Mouse (Mus musculus): ENCODE data around the gene Ltbp1.

DNA sequence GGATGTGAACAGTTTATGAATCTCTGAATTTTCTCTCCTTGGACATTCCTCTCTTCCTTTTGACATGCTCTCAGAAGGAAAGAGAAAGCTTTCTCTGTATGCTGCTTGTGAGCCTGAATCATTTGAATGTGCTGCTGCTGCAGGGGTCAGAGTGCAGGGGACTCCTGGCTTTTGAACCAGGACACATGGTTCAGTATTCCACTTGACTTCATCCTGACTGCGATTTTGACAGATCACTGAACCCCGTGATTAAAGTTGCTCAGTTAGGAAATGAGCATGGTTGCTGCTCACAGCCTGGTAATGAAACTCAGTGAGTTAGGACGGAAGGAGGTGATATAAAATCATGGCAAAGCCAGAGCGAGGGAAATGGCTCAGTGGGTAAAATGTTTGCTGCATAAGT lies 95.8 kb downstream of the Ltbp1 start:
- TF ChIP-seq CTCF (IDR thresholded peaks at IDR 0.05; ENCODE audit: control insufficient read depth, insufficient read depth, low read length): no peak
- TF ChIP-seq POLR2A (IDR thresholded peaks at IDR 0.05; ENCODE audit: borderline replicate concordance, control insufficient read depth, low read depth, low read length): no peak
